Mouse (Mus musculus) limb, embryonic 14.5 days (tissue): Measurements from ENCODE around the gene Myt1l. TPM values are rescaled to one million over a fixed set of nuclear protein-coding genes. Genes with fewer than 3 reads are reported as not detected.

Experiments
- ATAC-seq: fragments of 200-750 bp; cut with Nextera tagmentation; 2 replicates; pipeline ENCODE4 v1.8.0; 2017; ENCODE audit warnings: low read depth, moderate number of reproducible peaks, moderate TSS enrichment; ENCODE audit not compliant: low FRiP score
- DNase-seq: peaks from one replicate; pipeline ENCODE4 v3.0.0-alpha.2; 2015; ENCODE audit warnings: low spot score
- H3K27ac ChIP-seq: fragments of 300-500 bp; sonication (generic); replicated peaks from 2 replicates; pipeline ENCODE4 v1.5.1; 2014; ENCODE audit warnings: low read depth, mild to moderate bottlenecking, low read length, moderate library complexity, mixed read lengths
- H3K27me3 ChIP-seq: fragments of 300-500 bp; sonication (generic); 2 replicates; pipeline ENCODE4 v1.6.1; 2014; ENCODE audit warnings: low read length, mixed read lengths; ENCODE audit not compliant: control insufficient read depth, insufficient read depth
- H3K36me3 ChIP-seq: fragments of 300-500 bp; sonication (generic); 2 replicates; pipeline ENCODE4 v1.6.1; 2014; ENCODE audit warnings: mild to moderate bottlenecking, low read length, moderate library complexity, mixed read lengths; ENCODE audit not compliant: control insufficient read depth, insufficient read depth
- H3K4me1 ChIP-seq: fragments of 300-500 bp; sonication (generic); 2 replicates; pipeline ENCODE4 v1.6.1; 2014; ENCODE audit warnings: antibody characterized with exemption, low read length, mixed read lengths; ENCODE audit not compliant: control insufficient read depth, insufficient read depth
- H3K4me2 ChIP-seq: fragments of 300-500 bp; sonication (generic); replicated peaks from 2 replicates; pipeline ENCODE4 v1.6.1; 2014; ENCODE audit warnings: low read depth, mild to moderate bottlenecking, low read length, moderate library complexity; ENCODE audit not compliant: severe bottlenecking
- H3K4me3 ChIP-seq: fragments of 300-500 bp; sonication (generic); replicated peaks from 2 replicates; pipeline ENCODE4 v1.5.1; 2014; ENCODE audit warnings: low read length
- H3K9ac ChIP-seq: fragments of 300-500 bp; sonication (generic); 2 replicates; pipeline ENCODE4 v1.6.1; 2014; ENCODE audit warnings: mild to moderate bottlenecking, low read depth, low read length, moderate library complexity; ENCODE audit not compliant: severe bottlenecking
- H3K9me3 ChIP-seq: fragments of 300-500 bp; sonication (generic); 2 replicates; pipeline ENCODE4 v1.6.1; 2016; ENCODE audit warnings: low read length; ENCODE audit not compliant: control insufficient read depth
- POLR2A ChIP-seq: fragments of 200-500 bp; IDR thresholded peaks from 2 replicates; pipeline ENCODE4 v1.8.0; 2012; ENCODE audit warnings: inconsistent platforms, mild to moderate bottlenecking, moderate library complexity, borderline replicate concordance; ENCODE audit not compliant: insufficient read depth, insufficient read length; ENCODE audit errors: extremely low read depth
- WGBS: fragments of 180-500 bp; shearing (Covaris S2); extraction: QIAGEN DNeasy Blood & Tissue Kit; methylation state at CpG from one replicate; pipeline ENCODE4 v1.1.7; 2014; 5-methylcytosine and 5-hydroxymethylcytosine counted together
- polyA plus RNA-seq, 2 experiments: library from polyadenylated mRNA; depleted of rRNA in 1 of 2; stranded (reverse) in 1 of 2; unstranded in 1 of 2; fragments of >200 nt; fragmentation: Nextera tagmentation in 1 of 2; extraction: Ambion mirVana in 1 of 2; gene quantifications; 2 replicates each; pipeline versions ENCODE4 v1.2.1 to v1.2.3; 2012 to 2014

The Myt1l gene
- polyA plus RNA-seq, 2 experiments: 0.18 TPM; not detected in 1

DNA sequence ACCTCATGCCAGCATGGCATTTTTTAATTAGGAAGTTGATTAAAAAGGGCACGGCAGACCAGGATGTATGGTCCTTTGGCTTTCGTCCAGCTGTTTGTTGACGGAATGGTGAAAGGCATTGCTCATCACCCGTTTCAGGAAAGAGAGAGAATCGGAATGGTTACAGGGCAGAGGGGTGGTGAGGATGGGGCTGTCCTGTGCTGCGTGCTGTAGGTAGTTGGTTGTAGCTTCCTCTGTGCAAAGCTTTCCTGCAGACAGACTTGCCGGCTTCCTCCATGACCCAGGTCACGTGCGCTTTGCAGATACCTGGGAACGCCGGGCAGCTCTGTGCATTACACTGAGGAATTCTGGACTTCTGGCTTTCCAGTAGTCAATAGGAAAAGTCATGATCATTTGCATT, 10.3 kb downstream of the Myt1l start:
- H3K27me3 ChIP-seq: peaks cover 32% of the 10 kb centered on the region
- no peak overlapping the region for H3K4me2 ChIP-seq
- no peak overlapping the region for H3K4me3 ChIP-seq
- no peaks in the 10 kb centered on the region for H3K9me3 ChIP-seq
- no peaks in the 10 kb centered on the region for H3K36me3 ChIP-seq
- TF ChIP-seq POLR2A: no peak
- no peak overlapping the region for H3K9ac ChIP-seq
- 71% methylated on average over 11 of the region's 11 CpGs for WGBS
- ATAC-seq (no peak), DNase-seq (no peak)
- no peak overlapping the region for H3K27ac ChIP-seq
- no peaks in the 10 kb centered on the region for H3K4me1 ChIP-seq

DNA sequence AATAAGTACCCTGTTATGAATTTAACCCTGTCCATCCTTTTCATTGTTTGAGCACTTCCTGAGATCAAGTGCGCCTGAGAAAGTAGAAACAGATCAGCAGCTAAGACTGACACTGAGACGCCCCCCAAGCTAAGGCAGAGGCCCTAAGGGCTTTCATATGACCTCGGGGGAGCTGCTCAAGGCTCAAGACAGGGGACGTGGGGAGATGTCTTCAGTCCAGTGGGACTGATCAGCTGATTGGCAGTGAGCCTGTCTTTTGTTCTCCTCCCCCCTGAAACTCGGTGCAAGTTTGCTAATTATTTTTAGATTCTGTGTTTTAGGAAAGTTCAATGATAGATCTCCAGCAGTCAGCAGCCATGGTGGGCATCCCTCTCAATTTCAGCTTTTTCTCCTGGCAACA, 10.9 kb downstream of the Myt1l start:
- Histone ChIP-seq H3K4me1 (no peaks in the 10 kb centered on the region), H3K27me3 (peaks cover 26% of the 10 kb centered on the region), H3K9me3 (no peaks in the 10 kb centered on the region), H3K4me2 (no peak overlapping the region), H3K36me3 (no peaks in the 10 kb centered on the region), H3K9ac (no peak overlapping the region), H3K4me3 (no peak overlapping the region), H3K27ac (no peak overlapping the region)
- ATAC-seq (no peak), DNase-seq (no peak)
- WGBS: 54% methylated on average over 5 of the region's 5 CpGs
- TF ChIP-seq POLR2A: no peak

DNA sequence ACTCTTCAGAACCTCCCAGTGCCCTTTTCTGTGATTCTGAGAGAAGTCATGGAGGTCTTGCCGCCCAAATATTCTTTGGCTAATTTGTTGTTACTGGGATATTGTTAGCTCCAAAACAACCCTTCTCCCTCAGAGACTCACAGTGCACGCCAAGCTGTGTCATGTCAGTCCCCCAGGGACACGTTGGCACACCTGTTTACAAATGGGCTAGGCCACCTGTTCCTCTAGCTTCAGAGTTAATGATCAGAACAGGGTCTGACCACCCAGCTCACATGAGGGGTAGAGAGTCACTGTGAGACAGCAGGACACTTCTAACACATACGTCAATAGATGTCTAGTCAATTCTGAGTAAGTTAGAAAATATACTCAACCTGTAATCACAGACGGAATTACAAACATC, 12.6 kb downstream of the Myt1l start:
- WGBS: 70% methylated on average over 5 of the region's 5 CpGs
- no peaks in the 10 kb centered on the region for H3K4me1 ChIP-seq
- no peak for ATAC-seq

GRCm38 (mm10) chr12:29546073-29546472, 17.9 kb downstream of the Myt1l start:
- H3K36me3 ChIP-seq: no peaks in the 10 kb centered on the region
- no peak overlapping the region for H3K4me3 ChIP-seq
- no peak overlapping the region for H3K27ac ChIP-seq
- TF ChIP-seq POLR2A: no peak
- H3K27me3 ChIP-seq: no peaks in the 10 kb centered on the region
- DNase-seq (no peak), ATAC-seq (no peak)
- H3K9me3 ChIP-seq: no peaks in the 10 kb centered on the region
- no peak overlapping the region for H3K9ac ChIP-seq
- no peaks in the 10 kb centered on the region for H3K4me1 ChIP-seq
- no peak overlapping the region for H3K4me2 ChIP-seq
- WGBS: 30% methylated on average over 3 of the region's 3 CpGs

More for the DNA sequence above, 12.6 kb downstream of the Myt1l start:
- H3K4me3 ChIP-seq: no peak overlapping the region
- no peak overlapping the region for H3K9ac ChIP-seq
- no peak overlapping the region for H3K4me2 ChIP-seq
- DNase-seq: no peak
- TF ChIP-seq POLR2A: no peak
- H3K27ac ChIP-seq: no peak overlapping the region
- H3K9me3 ChIP-seq: no peaks in the 10 kb centered on the region
- H3K27me3 ChIP-seq: peaks cover 10% of the 10 kb centered on the region; the same call in 1 of the 2 replicates
- no peaks in the 10 kb centered on the region for H3K36me3 ChIP-seq

DNA sequence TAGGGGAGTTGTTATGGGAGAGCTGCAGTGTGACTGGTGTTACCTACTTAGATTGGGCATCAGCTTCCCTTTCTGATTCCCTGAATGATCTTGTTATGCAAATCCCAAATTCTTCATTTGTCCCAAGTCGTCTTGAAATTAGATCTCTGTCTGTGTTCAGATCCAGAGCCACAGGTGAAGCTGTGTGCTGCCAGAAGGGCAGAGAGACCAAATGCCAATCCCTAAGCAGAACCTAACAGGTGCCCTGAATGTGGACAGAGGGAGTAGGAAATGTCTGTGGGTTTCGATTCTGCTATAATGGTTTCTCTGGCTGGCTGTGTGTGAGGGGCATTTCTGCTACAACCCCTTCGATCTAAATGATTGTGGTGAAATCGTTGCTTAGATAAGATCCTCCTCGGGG, 18.9 kb downstream of the Myt1l start:
- WGBS: 76% methylated on average over 5 of the region's 5 CpGs
- H3K4me1 ChIP-seq: no peaks in the 10 kb centered on the region
- H3K27me3 ChIP-seq: no peaks in the 10 kb centered on the region
- no peak overlapping the region for H3K4me2 ChIP-seq
- ATAC-seq: no peak
- no peak for DNase-seq
- no peak overlapping the region for H3K9ac ChIP-seq
- no peak for TF ChIP-seq POLR2A
- no peaks in the 10 kb centered on the region for H3K36me3 ChIP-seq
- no peak overlapping the region for H3K4me3 ChIP-seq
- no peak overlapping the region for H3K27ac ChIP-seq
- no peaks in the 10 kb centered on the region for H3K9me3 ChIP-seq

DNA sequence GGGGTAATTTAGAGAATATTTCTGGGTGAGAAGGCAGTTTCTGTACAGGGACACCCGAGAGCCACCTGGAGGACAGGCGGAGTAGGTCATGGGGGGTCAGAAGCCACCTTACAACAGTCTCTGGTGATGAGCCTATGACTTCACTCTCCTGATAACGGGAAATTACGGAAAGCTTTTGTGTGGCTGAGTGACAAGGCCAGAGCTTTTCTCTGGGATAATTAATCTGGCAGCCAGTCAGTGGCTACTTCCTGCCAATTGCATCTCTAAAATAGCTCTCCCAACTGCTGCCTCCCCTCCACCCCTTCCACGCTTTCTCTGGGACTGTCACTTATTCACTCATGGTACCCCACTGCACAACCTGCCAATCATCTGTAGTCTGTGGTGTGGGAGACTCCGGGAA, 19.6 kb downstream of the Myt1l start:
- DNase-seq (no peak), ATAC-seq (no peak)
- H3K9me3 ChIP-seq: no peaks in the 10 kb centered on the region
- H3K36me3 ChIP-seq: no peaks in the 10 kb centered on the region
- no peak overlapping the region for H3K9ac ChIP-seq
- H3K27me3 ChIP-seq: no peaks in the 10 kb centered on the region
- no peaks in the 10 kb centered on the region for H3K4me1 ChIP-seq
- H3K4me2 ChIP-seq: no peak overlapping the region
- no peak overlapping the region for H3K4me3 ChIP-seq
- no peak overlapping the region for H3K27ac ChIP-seq
- 77% methylated on average over 6 of the region's 6 CpGs for WGBS
- TF ChIP-seq POLR2A: no peak
